Mouse (Mus musculus) B cell, adult 2 months (primary cell): ENCODE data around the gene Zfp960.
"Not testable (repeated sequence)": the region's sequence is repeated elsewhere in the genome, so short reads cannot be mapped to it uniquely, and the experiment has no call there.

Experiments
- DNase-seq, 2 experiments: peaks; one replicate each; pipeline ENCODE4 v3.0.0; 2022

The Zfp960 gene

DNA sequence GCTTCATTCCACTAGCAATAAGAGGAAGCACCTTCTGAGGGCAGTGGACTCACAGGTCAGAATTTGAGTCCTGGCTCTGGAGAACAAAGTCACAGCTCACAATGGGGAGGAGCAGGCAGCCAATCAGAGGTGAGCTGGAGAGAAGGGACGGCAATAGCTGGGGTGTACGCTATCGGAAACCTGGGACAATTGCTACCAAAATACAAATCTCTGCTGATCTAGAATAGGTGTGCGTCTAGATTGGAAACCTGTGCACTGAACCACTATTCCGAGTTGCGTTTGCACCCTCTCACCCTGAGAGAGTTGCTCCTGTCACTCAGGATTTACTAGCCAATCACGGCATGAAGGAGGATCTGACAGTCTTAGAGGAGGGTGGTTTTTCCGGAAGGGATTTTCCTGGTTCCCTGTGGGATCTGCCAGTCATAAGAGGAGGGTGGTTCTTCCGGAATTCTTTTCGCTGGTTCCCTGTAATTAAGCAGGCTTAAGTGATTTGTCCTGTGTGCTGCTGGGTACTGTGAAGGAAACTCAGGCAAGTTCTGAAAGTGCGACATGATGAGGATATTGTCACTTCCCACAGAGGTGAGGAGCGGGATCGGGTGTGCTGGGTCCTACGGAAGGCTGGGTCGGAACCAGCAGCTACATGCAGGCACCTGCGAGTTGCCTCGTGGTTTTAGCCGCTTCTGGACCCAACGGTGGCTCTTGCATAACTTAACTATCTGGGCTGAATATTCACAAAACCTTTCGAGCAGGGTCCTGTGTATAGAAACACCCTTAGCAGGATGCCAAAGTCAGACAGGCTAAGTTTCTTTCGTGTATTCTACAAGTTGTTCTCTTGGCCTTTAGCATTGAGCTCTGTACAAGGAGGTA is at the start of gene Zfp960:
TSS of gene Zfp960 (plus strand) at position 486 of the 867 bp plus-strand sequence.
- peak; percentile 5 to 11 for DNase-seq

- not testable (repeated sequence) for DNase-seq
Measured at GRCm38 (mm10) chr17:17018071-17018470, 45.8 kb upstream of the Zfp960 start.

DNA sequence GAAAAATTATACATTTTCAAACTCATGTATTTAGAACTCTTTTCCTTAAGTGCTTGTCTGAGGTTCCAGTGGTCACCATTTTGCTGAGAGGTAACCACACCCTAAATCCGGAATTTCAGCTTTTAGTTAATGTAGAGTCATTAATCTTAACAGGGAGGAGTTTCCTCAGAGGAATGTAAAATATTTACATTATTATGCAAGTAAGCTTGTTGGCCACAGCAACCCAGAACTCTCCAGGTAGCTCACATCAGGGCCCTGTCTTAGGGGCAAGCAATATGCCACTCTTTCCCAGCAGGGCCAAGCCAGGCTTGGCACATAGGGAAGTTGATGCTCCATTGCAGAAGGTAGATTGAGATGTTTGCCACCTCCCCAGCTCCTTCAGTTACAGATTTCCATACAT is 4.3 kb upstream of the Zfp960 start:
- DNase-seq: not testable (repeated sequence)

DNA sequence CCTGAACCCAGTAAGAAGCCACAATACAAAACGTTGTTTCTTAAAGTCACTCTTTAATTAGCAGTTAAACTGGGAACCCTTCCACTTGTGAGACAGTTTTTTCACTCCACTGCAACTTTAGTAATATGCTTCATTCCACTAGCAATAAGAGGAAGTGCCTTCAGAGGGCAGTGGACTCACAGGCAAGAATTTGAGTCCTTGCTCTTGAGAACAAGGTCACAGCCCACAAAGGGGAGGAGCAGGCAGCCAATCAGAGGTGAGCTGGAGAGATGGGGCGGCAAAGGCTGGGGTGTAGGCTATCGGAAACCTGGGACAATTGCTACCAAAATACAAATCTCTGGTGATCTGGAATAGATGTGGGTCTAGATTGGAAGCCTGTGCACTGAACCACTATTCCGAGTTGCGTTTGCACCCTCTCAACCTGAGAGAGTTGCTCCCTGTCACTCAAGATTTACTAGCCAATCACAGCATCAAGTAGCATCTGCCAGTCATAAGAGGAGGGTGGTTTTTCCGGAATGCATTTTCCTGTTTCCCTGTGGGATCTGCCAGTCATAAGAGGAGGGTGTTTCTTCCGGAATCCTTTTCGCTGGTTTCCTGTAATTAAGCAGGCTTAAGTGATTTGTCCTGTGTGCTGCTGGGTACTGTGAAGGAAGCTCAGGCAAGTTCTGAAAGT is 57.1 kb downstream of the Zfp960 start, which contains the start of gene Zfp97:
TSS of gene Zfp97 (plus strand) at position 586 of the 673 bp plus-strand sequence.
- DNase-seq: not testable (repeated sequence)
